31 mouse cellular contexts compared by ENCODE assay signal in the genomic region with DNA sequence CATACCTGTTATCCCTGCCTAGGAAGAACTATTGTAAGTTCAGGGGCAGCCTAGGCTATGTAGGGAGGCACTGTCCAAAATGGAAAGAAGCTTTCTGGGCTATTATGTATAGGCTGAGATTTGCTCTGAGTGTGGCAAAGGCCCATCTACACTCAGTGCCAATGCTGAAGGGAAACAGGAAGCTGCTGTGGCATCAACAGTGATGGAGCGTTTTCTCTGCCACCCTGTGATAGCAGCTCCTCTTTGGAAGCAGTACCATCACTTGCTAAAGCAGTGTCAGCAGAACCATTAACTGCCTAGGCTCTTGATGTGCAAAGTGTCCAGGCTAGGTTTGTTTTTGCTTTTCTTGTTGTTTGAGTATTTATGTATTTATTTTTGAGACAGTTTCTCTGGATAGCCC. TPM values are rescaled to one million over a fixed set of nuclear protein-coding genes. Genes with fewer than 3 reads are reported as not detected.
DNase-seq lines count a peak whose midpoint lies in the region; ATAC-seq and TF ChIP-seq lines count a peak whose summit lies in the region.
"Had no signal": no experiment of that assay in that cellular context is flagged by ENCODE, and none has a peak within 500 bp of the region (broad histone marks: within the 10 kb centered on the region; RNA-seq: fewer than 3 reads in every experiment).

No protein-coding gene starts in this region.

- no peak overlapping the region for H3K4me2 ChIP-seq in midbrain, postnatal 0 days (ENCODE audit: low read depth, low read length, poor library complexity, severe bottlenecking)
- H3K4me2 ChIP-seq: embryonic facial prominence, embryonic 13.5 days; embryonic facial prominence, embryonic 15.5 days; forebrain, embryonic 13.5 days; forebrain, embryonic 15.5 days had no signal

- no peak overlapping the region for H3K9ac ChIP-seq in midbrain, postnatal 0 days (replicated peaks; ENCODE audit: low read length, poor library complexity, severe bottlenecking)
- H3K9ac ChIP-seq: embryonic facial prominence, embryonic 13.5 days; embryonic facial prominence, embryonic 15.5 days; forebrain, embryonic 13.5 days; forebrain, embryonic 15.5 days; forebrain, postnatal 0 days had no signal

- peak; percentile 40; the same call in 1 of the 2 replicates for ATAC-seq in neutrophil, adult 5-6 weeks (ENCODE audit: extremely low read depth, insufficient number of reproducible peaks, low FRiP score, poor library complexity, severe bottlenecking)
- no peak for ATAC-seq in midbrain, postnatal 0 days (ENCODE audit: low FRiP score)
- ATAC-seq: activated CD4-positive, CD25-positive, alpha-beta regulatory T cell, adult 4 months; CD4-positive, CD25-positive, alpha-beta regulatory T cell, adult 4 months; forebrain, embryonic 13.5 days; forebrain, embryonic 15.5 days; forebrain, postnatal 0 days had no signal

- WGBS in midbrain, postnatal 0 days = 79% methylated on average over 1 of the region's 1 CpGs

- H3K9me3 ChIP-seq in midbrain, postnatal 0 days (ENCODE audit: low read length) = no peaks in the 10 kb centered on the region
- H3K9me3 ChIP-seq: embryonic facial prominence, embryonic 13.5 days; embryonic facial prominence, embryonic 15.5 days; forebrain, embryonic 13.5 days; forebrain, embryonic 15.5 days; G1E had no signal

- peak overlapping the region; percentile 21; the same call in 1 of the 2 replicates for H3K27ac ChIP-seq in bone marrow macrophage, adult 2 months (ENCODE audit: insufficient read depth, low read depth, low read length)
- peak overlapping the region; percentile 86 for H3K27ac ChIP-seq in embryonic fibroblast, embryonic 13.5 days (ENCODE audit: insufficient read depth, low read length)
- H3K27ac ChIP-seq in midbrain, postnatal 0 days (ENCODE audit: low read depth, low read length) = no peak overlapping the region
- H3K27ac ChIP-seq: embryonic facial prominence, embryonic 13.5 days; embryonic facial prominence, embryonic 15.5 days; forebrain, embryonic 13.5 days; forebrain, embryonic 15.5 days had no signal

- TF ChIP-seq CTCF in bone marrow macrophage, adult 2 months (IDR thresholded peaks at IDR 0.05; ENCODE audit: low read depth, low read length) = no peak
- no peak for TF ChIP-seq CTCF in embryonic fibroblast, embryonic 13.5 days (IDR thresholded peaks at IDR 0.05; ENCODE audit: borderline replicate concordance, insufficient read depth, low read length)
- TF ChIP-seq CTCF in midbrain, postnatal 0 days (IDR thresholded peaks at IDR 0.05) = no peak

- peaks cover 41% of the 10 kb centered on the region for H3K4me1 ChIP-seq in bone marrow macrophage, adult 2 months (ENCODE audit: control insufficient read depth, insufficient read depth, low read length)
- peaks cover 13% of the 10 kb centered on the region for H3K4me1 ChIP-seq in embryonic fibroblast, embryonic 13.5 days (ENCODE audit: control insufficient read depth, insufficient read depth, low read length)
- H3K4me1 ChIP-seq in midbrain, postnatal 0 days (ENCODE audit: insufficient read depth, low read length) = no peaks in the 10 kb centered on the region

- peaks cover 25% of the 10 kb centered on the region for H3K36me3 ChIP-seq in midbrain, postnatal 0 days (ENCODE audit: insufficient read depth, low read length)

- no peak overlapping the region for H3K4me3 ChIP-seq in bone marrow macrophage, adult 2 months (ENCODE audit: insufficient read depth, low read length)
- H3K4me3 ChIP-seq in embryonic fibroblast, embryonic 13.5 days (ENCODE audit: insufficient read depth, low read length) = no peak overlapping the region
- H3K4me3 ChIP-seq in midbrain, postnatal 0 days (ENCODE audit: low read depth, low read length) = no peak overlapping the region
- H3K4me3 ChIP-seq: embryonic facial prominence, embryonic 13.5 days; embryonic facial prominence, embryonic 15.5 days; forebrain, embryonic 13.5 days; forebrain, embryonic 15.5 days had no signal

- no peaks in the 10 kb centered on the region for H3K27me3 ChIP-seq in midbrain, postnatal 0 days (ENCODE audit: insufficient read depth, low read length)
- H3K27me3 ChIP-seq: CH12.LX; embryonic facial prominence, embryonic 13.5 days; embryonic facial prominence, embryonic 15.5 days; forebrain, embryonic 13.5 days; forebrain, embryonic 15.5 days; Patski had no signal

- peak; percentile 43 for DNase-seq in 3T3-L1 (ENCODE audit: low read depth, low spot score)
- DNase-seq in c-Kit-positive CD71-positive TER-119-positive erythroid progenitor cells, embryonic 14.5 days (ENCODE audit: low spot score) = no peak
- DNase-seq in heart, adult 8-10 months (ENCODE audit: low spot score) = no peak
- no peak for DNase-seq in midbrain, postnatal 0 days (ENCODE audit: low spot score)
- DNase-seq: adrenal gland, adult 8-10 months; adrenal gland, postnatal 14 days; adrenal gland, postnatal 36 days; B cell, adult 2 months; cerebellum, adult 11-12 months; cerebellum, adult 2 months; cerebellum, adult 9-10 months; cerebellum, postnatal 10 days; cerebellum, postnatal 25 days; embryo, embryonic 11 days; forebrain, postnatal 0 days had no signal

- TF ChIP-seq POLR2A in bone marrow macrophage, adult 2 months (IDR thresholded peaks at IDR 0.05; ENCODE audit: borderline replicate concordance, low read depth, low read length) = no peak
- no peak for TF ChIP-seq POLR2A in embryonic fibroblast, embryonic 13.5 days (IDR thresholded peaks at IDR 0.05; ENCODE audit: low read depth, low read length)

RNA-seq across cellular contexts. Expression of gene Smyd5, which starts 4.4 kb away (rescaled TPM):
- 7.4 and 9.1 TPM in 2 replicates for polyA plus RNA-seq in bone marrow macrophage, adult 2 months (2012; ENCODE audit: insufficient read depth, insufficient read length, missing spikeins)
- polyA plus RNA-seq in embryonic fibroblast, embryonic 13.5 days (2011; ENCODE audit: insufficient read length, low read depth, missing spikeins) = 34.8 and 36.3 TPM in 2 replicates
- 22.2 and 23.2 TPM in 2 replicates for total RNA-seq in neutrophil, adult 5-6 weeks (2017)
- total RNA-seq in heart, adult 8-10 months (2022) = 10 to 100 TPM; 10.8 to 12.4 (median 11.6) TPM
- total RNA-seq in midbrain, postnatal 0 days (2014; rRNA removed) = 66.6 and 71.4 TPM in 2 replicates
- 65.6 and 66.5 TPM in 2 replicates for polyA plus RNA-seq in midbrain, postnatal 0 days (2015; fragmentation: Nextera tagmentation; extraction: Ambion mirVana)

RNA-seq across cellular contexts. Expression of gene Noto, which starts 12.5 kb away (rescaled TPM):
- not detected in 2 replicates for polyA plus RNA-seq in bone marrow macrophage, adult 2 months (2012; ENCODE audit: insufficient read depth, insufficient read length, missing spikeins)
- polyA plus RNA-seq in embryonic fibroblast, embryonic 13.5 days (2011; ENCODE audit: insufficient read length, low read depth, missing spikeins) = not detected in 2 replicates
- not detected in 2 replicates for total RNA-seq in neutrophil, adult 5-6 weeks (2017)
- not detected for total RNA-seq in heart, adult 8-10 months (2022)
- not detected in 2 replicates for total RNA-seq in midbrain, postnatal 0 days (2014; rRNA removed)
- not detected in 2 replicates for polyA plus RNA-seq in midbrain, postnatal 0 days (2015; fragmentation: Nextera tagmentation; extraction: Ambion mirVana)
- total RNA-seq: adrenal gland, adult 18-20 months; adrenal gland, adult 8-10 months; adrenal gland, postnatal 14 days; adrenal gland, postnatal 36 days; CH12.LX; forebrain, postnatal 0 days had no signal
- polyA plus RNA-seq: activated CD4-positive, CD25-positive, alpha-beta regulatory T cell, adult 4 months; brain, embryonic 14.5 days; CD4-positive, CD25-positive, alpha-beta regulatory T cell, adult 4 months; cerebellum, adult 2 months; embryonic facial prominence, embryonic 11.5 days; embryonic facial prominence, embryonic 13.5 days; embryonic facial prominence, embryonic 15.5 days; forebrain, embryonic 11.5 days; forebrain, embryonic 13.5 days; forebrain, embryonic 15.5 days; forebrain, postnatal 0 days; G1E; Patski had no signal

RNA-seq across cellular contexts. Expression of gene Cct7, which starts 15.1 kb away (rescaled TPM):
- 89.3 and 96.7 TPM in 2 replicates for polyA plus RNA-seq in bone marrow macrophage, adult 2 months (2012; ENCODE audit: insufficient read depth, insufficient read length, missing spikeins)
- polyA plus RNA-seq in embryonic fibroblast, embryonic 13.5 days (2011; ENCODE audit: insufficient read length, low read depth, missing spikeins) = 244 and 265 TPM in 2 replicates
- 104 and 115 TPM in 2 replicates for total RNA-seq in neutrophil, adult 5-6 weeks (2017)
- total RNA-seq in heart, adult 8-10 months (2022) = 100 to 1,000 TPM; 135 to 164 (median 150) TPM
- 176 and 203 TPM in 2 replicates for total RNA-seq in midbrain, postnatal 0 days (2014; rRNA removed)
- 502 and 505 TPM in 2 replicates for polyA plus RNA-seq in midbrain, postnatal 0 days (2015; fragmentation: Nextera tagmentation; extraction: Ambion mirVana)

RNA-seq across cellular contexts. Expression of gene Pradc1, which starts 15.6 kb away (rescaled TPM):
- polyA plus RNA-seq in bone marrow macrophage, adult 2 months (2012; ENCODE audit: insufficient read depth, insufficient read length, missing spikeins) = 8.0 and 9.7 TPM in 2 replicates
- polyA plus RNA-seq in embryonic fibroblast, embryonic 13.5 days (2011; ENCODE audit: insufficient read length, low read depth, missing spikeins) = 8.8 and 9.9 TPM in 2 replicates
- 12.7 and 16.9 TPM in 2 replicates for total RNA-seq in neutrophil, adult 5-6 weeks (2017)
- 10 to 100 TPM; 11.5 to 12.6 (median 12.0) TPM for total RNA-seq in heart, adult 8-10 months (2022)
- 8.6 and 9.7 TPM in 2 replicates for total RNA-seq in midbrain, postnatal 0 days (2014; rRNA removed)
- 25.3 and 28.2 TPM in 2 replicates for polyA plus RNA-seq in midbrain, postnatal 0 days (2015; fragmentation: Nextera tagmentation; extraction: Ambion mirVana)
